Mouse (Mus musculus) thymus, postnatal 0 days (tissue): Measurements from ENCODE around the gene Ago1. TPM values are rescaled to one million over a fixed set of nuclear protein-coding genes. Genes with fewer than 3 reads are reported as not detected.
A peak's percentile ranks its signal among the peaks of the same experiment; 100 is the strongest.

Experiments used
- DNase-seq: peaks from one replicate; pipeline ENCODE4 v3.0.0-alpha.2; 2015; ENCODE audit warnings: low spot score
- polyA plus RNA-seq: library from polyadenylated mRNA; unstranded; fragments of >200 nt; fragmentation: Nextera tagmentation; extraction: Ambion mirVana; gene quantifications from 2 replicates; pipeline ENCODE4 v1.2.1, GENCODE M21; 2015

Ago1 gene
- polyA plus RNA-seq, result 5.2 and 6.1 TPM in 2 replicates

DNA sequence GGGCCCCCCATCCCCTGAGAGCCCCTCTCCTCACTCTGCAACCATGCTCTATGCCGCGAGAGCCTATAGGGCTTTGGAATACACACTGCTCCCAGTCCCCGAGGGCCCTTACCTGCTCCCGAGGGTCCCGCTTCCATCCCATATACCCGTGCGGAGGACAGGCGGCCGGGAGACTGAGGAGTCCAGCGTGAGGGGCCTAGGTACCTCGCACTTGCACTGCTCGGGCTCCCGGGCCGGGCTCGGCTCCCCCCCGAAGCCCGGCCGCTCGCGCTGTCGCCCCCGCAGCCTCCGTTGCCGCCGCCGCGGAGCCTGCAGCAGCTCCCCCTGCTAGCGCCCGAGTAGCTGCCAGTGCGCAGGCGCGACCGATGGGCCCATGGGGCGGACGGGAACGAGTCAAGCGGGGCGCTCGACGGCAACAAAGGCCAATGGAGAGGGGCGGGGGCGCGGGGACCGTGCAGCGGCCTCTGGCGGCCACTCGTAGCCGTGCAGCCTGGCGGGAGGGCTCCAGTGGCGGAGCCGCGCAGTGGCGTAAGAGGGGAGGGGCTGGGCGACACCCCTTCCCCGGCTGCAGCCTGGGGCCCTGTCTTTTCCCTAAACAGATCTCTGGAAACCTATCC lies at the start of gene Ago1:
Gene Ago1, minus strand, starts transcription at position 299 of the 617 bp plus-strand sequence.
- peak; percentile 97 for DNase-seq

DNA sequence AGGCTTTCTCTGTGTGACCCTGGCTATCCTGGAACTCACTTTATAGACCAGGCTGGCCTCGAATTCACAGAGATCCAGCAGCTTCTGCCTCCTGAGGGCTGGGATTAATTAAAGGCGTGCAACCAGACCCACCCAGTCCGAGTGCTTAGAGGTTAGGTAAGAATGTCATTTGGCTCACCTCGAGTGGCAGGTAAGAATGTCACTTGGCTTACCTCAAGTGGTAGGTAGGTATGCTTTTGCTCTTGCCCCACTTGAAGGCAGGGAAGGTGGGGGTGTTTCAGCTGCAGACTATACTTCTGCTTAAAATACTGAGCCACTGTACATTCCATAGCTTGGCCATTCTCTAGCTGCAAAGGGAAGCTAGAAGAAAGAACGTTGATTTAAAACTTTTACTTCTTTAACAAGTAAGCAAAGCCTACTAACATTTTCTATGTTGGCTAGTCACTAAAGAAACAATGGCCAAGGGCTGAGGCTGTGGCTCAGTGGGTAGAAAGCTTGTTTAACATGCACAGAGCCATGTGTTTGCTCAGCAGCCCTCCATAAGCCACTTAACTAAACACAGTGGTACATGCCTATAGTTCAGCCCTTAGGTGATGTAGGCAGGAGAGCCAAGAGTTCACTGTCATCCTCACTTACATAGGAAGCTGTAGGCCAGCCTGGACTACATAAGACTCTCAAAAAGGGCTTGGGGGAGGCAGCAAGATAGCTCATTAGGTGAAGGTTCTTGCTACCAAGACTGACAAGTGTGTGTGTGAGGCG lies 44.1 kb upstream of the Ago1 start:
- no peak for DNase-seq

DNA sequence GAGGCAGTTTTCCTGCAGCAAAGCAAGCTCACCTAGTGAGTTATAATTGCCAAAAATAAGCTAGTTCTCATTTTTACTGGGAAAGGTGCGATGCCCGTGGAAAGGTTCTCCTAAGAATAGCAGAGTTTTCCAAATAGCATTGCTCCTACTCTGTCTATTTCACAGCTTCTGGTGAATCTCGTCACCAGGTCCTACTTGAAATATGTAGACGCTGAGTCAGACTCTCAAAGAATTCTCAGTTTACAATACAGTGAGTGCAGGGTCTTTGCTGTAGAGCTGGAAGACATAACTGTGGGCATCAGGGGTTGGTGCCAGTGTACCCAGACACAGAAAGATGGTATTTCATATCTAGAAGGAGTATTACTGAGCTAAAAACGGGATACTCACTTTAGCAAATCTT lies 42.6 kb upstream of the Ago1 start:
- DNase-seq, result no peak

DNA sequence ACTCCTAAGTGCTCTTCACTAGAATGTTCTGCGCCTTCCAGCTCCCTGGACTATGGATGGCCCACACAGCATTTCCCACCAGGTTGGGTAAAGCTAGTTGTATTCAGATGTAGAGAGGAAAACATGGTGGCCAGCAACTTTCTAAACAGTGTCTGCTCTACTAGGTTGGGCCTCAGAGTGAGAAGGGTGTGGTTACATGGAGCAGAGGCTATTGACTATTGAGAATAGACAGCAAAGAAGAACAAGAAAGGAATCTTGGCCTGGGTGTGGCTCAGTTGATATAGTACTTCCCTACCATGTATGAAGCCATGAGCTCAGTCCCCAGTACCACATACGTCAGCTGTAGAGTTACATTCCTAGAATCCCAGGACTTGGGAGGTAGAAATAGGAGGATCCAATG lies 40.7 kb upstream of the Ago1 start:
- no peak for DNase-seq

DNA sequence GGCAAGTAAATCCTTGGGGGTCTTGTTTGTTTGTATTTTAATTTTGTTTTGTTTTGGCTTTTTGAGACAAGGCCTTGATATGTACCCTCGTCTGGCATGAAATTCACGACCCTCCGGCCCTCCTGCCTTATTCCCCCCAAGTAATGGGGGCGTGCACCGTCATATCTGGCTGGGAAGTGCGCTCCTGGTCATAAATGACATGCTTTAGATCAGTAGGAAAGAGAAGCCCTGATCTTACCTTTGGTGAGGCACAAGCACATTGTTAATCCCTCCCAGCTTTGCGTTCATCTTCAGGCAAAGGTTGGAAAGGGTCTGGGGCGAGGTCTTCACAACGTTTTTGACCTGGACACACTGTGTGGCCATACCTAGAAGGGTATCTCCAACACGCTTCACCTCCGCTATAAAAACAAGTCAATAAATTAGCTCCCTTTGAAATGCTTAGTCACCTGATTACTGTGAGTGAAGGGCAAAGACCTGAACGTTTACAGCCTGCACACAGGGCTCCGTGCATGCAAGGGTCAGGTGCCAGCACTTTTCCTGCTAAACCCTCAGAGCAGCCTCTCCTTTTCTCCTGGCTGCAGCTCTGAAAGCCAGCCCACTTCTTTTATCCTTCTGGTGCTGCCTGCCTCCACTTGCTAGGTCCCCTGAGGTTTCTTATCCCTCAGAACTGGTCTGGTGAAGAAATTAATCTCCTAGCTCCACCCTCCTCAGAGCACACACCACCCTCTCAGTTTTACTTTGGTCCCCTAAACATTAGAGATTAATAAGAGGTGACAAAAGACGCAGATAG lies 39.9 kb upstream of the Ago1 start:
- no peak for DNase-seq

DNA sequence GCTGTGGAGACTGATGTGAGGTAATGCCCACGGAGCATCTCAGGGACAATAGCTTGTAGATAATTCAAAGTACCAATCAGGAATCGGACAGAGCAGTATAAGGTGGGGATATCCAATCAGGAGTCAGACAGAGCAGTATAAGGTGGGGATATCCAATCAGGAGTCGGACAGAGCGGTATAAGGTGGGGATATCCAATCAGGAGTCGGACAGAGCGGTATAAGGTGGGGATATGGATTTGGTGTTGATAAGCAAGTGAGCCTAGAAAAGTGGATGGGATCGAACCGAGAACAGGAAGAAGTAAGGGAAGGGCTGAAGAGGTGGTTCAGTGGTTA lies 34.6 kb upstream of the Ago1 start:
- DNase-seq, result no peak

DNA sequence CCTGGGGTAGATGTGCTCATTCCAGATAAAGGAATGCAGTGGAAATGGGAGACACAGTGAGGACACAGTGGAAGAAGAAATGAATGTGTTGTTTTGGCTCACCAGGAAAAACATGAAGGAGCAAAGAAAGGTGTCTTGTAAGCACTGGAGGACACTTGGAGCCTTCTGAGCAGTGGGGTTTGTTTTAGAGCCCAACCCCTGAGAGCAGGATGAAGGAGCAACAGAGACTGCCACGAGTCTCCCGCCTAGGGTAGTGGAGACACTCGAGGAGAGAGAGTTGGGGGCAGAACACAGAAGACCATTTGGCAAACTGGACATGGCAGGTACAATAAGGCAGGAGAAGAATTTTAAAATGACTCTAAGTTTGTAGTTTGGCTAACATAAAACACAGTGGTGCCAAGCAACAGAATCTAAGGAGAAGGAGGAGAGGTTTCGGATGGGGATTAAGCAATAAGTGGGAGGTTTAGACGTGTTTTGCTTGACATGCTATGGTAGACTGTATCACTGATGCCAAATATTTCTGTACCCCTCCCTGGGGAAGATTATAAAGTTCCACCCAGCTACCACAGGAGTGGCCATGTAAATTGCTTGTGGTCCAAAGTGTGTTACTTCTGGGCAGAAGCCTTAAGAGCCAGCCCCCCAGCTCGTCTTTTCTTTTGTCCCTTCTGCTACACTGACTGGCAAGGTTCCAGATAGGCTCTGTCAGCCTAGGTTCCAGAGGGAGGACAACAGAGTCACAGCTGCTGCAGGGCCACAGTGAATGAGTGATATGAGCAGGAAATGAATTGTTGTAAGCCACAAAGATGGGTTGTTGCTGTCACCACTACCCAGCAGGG lies 34.0 kb upstream of the Ago1 start:
- no peak for DNase-seq

DNA sequence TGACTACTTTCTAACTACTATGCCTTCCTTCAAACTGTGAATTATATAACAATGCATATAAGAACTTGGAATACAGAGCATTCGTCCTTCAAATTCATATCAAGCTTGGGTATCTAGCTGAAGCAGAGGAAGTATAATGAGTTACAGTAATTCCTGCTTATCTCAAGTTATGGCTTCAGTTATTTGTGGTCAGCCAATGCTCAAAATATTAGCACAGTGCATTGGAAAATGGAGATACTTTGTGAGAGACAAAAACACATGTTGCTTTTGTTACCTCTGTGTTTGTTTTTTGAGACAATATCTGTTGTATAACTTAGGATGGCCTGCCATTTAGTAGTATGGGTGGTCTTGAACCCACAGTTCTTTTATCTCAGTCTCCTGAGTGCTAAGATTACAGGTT lies 30.2 kb upstream of the Ago1 start:
- no peak for DNase-seq

DNA sequence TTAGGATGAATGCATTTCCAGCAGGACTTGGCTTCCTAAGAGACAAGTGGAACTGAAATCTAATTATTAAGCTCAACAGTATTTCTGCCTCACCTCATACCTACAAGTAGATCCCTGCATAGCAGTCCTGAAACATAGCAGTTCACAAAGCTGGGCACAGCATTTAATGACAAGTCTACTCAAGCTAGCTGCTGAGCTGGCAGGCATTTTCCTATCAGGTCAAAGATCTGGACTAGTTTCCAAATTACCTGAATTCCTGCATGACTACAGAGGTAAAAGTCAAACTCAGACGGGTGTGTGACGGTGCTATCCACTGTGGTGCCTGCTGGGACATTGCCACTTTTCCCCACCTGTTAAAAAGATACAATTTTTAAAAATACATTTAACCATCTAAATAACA lies 28.6 kb upstream of the Ago1 start:
- DNase-seq, result no peak

DNA sequence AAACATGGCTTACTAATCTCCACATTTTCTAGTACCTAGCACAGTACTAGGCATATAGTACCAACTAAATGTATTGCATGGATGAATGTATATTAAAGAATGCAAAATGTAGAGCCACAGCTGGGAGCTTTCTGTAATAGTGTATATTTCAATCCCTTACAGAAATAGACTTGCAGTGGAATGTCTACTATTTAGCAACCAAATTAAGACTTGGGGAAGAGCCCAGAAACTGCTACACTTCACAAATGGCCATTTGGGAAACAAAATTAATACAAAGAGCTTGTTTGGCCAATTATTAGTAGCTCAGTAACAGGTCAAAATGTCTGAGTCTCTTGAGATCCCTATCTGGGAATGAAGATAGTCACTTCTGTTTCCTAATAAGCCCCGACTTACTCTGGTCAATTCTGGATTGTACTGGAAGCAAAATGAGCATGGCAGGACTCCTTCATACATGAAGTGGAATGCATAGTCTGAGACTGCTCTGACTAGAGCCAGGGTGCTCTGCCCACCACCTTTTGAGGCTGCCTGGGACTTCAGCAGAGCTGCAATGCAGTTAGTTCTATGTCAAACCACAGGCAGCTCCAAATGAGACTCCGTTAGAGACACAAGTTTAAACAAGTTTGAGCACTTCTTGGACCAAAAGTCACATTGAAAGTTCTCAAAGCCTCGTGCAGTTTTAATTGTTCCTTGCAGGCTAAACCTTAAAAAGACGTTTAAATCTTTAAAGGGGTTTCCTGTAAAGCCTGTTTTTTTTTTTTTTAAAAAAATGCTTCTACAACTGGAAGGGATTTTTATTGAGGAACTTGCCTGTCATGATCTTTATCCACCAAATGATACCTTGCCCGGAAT lies 27.8 kb upstream of the Ago1 start:
- no peak for DNase-seq

DNA sequence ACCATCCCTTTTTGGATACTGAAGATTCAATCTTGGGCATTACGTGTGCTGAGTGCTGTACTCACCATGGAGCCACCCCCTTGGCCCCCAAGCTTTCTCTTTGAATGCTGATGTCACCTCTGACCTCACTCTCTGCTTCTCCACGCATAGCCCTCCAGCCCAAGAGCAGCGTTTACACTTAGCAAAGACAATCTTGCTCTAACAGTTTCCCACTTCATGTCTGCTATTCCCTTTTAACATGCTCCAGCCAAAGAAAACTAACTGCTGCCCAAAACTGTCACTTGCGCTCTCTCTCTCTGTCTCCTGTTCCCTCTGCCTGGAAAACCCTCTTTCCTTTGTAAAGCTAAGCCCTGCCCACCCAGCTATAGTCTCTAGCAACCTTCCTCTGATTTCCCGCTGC lies 27.1 kb upstream of the Ago1 start:
- DNase-seq, result no peak

DNA sequence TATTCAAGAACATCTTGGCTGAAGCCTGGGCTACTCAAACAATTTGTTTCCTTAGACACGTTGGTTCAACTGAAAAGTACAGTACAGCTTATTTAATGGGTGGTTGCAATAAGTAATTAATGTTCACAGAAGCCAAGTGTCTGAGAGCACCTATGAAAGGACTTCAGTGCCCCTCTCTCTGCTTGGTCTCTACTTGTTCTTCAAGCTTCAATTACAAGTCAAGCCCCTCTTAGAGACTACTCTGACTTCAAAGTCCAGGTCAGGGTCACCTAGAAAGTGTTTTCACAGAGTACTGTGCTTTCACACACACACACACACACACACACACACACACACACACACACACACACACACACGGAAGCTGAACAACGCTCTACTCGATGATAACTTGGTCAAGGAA lies 25.0 kb upstream of the Ago1 start:
- DNase-seq, result no peak

DNA sequence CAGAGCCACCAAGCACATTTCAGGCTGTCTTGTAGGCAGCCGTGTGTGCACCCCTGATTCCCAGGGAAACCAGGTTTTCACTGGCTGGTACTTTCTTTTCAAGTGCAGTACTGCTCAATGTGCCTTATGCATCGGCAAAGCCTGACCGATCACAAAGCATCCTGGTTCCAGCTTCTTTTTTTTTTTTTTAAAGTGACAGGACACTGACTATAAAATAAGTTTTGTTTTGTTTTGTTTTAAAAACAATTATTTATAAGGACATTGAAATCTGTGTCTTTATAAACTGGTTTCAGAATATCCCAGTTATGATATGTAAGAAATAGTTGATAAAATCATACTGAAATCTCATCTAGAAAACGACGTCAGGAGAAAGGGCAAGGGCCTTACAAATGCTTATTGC lies 23.6 kb upstream of the Ago1 start:
- no peak for DNase-seq

DNA sequence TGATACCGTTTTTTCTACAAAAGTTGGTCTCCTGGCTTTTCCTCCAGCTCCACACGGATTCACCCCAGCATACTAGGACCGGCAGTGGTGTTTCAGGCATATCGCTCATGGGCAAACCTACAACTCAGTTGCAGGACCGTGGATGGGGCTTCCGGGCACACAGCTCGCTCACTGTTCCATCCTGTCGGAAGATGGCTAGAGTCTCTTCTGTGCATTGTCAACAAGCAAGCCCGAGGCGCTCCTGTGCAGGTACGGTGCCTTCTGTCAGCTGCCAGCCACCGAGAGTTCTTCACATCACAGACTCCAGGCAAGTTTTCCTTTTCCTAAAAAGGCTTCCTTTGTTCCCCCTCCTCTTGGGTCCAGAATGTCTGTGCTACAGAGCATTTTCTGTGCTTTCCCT lies 22.3 kb upstream of the Ago1 start:
- DNase-seq, result no peak

DNA sequence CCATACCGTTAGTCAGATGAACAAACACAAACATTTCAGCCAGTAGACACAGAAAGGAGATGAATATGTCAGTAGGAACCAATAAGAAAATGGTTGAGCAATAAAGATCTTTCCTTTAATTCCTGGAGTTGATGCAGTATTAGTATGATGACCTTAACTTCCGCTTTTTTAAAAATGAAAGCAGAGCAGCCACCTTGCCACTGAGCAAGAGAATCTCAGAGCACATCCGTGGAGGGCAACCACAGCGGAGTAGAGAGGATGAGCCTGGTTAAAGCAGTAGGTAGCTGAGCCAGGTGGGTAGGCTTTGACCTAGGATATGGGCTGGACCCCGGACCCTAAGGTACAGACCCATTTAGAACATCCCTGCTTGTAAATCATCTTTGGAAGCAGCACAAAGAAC lies 21.4 kb upstream of the Ago1 start:
- DNase-seq, result no peak

DNA sequence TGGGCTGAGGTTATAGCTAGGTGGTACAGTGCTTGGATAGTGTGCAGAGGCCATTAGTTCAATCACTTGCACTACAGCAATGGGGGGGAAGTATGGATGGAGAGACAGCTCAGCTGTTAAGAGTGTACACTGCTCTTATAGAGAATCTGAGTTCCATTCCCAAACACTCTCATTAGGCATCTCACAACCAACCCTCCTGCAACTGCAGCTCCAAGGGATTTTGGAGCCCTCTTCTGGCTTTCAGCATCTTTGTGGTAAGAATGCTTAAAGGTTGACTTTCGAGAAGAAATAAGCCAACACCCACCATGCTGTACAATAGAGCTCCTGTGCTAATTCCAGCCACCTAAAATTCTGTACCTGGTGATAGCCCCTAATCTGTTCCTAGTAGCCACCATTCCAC lies 17.8 kb upstream of the Ago1 start:
- no peak for DNase-seq

DNA sequence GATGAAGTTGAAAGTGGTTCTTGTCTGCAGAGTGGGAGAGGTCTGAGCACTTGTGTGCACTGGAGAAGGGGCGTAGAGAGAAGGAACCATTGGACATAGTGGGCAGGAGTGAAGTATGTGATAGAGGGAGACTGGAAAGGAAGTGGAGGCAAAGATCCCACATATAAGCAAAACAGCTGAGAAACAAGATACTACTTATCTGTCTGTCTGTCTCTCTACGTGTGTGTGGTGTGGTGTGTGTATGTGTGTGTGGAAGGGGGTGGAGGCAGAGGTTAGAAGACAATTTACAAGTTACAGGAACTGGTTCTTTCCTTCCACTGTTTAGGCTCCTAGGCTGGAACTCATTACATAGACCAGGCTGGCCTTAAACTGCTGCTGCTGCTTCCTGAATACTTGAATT lies 16.7 kb upstream of the Ago1 start:
- no peak for DNase-seq

DNA sequence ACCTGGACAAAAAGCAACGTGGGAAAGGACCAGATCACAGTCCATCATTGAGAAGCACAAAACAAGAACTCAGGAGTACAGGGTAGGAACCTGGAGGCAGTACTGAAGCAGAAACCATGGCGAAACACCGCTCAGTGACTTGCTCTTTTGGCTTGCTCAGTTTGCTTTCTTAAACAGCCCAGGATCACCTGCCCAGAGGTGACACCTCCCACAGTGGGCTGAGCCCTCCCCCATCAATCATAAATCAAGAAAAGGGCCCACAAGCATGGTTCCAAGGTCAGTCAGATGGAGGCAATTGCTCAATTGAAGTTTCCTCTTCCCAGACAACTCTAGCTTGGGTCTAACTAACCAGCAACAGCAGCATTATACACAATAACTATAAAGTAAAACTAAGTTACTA lies 15.5 kb upstream of the Ago1 start:
- DNase-seq, result no peak

DNA sequence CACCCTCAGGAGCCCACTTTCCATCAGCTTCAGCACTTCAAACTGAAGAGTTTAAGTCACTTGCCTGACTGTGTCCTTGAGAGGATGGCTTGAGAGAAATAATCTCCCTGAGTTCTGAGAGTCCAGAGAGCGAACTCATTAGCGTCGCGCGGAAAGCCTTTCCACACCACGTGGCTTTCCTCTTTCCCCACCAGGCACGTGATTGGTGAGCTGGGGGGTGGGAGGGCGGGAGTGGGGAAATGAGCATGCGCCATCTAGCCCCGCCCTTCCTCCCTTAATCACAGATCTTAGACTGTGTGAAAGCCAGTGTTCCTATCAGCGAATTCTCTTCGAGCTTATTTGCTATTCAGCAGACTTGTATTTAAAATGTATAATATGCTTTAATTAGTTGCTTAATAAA lies 14.6 kb upstream of the Ago1 start:
- no peak for DNase-seq

DNA sequence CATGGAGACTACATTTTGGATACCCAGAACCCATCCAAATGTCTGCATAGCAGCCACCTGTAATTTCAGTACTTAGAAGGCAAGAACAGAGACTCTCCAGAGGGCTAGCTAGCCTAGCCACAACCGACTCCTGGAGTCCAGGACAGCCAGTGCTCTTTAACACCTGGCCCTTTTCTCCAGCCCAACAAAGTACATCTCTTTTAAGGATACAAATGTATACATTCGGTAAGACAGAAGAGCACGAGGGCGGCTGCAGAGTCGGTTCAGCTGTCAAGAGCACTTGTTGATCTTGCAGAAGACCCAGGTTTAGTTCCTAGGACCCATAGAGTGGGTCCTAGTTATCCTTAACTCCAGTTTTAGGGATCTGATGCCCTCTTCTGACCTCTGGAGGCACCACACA lies 13.1 kb upstream of the Ago1 start:
- DNase-seq, result no peak

DNA sequence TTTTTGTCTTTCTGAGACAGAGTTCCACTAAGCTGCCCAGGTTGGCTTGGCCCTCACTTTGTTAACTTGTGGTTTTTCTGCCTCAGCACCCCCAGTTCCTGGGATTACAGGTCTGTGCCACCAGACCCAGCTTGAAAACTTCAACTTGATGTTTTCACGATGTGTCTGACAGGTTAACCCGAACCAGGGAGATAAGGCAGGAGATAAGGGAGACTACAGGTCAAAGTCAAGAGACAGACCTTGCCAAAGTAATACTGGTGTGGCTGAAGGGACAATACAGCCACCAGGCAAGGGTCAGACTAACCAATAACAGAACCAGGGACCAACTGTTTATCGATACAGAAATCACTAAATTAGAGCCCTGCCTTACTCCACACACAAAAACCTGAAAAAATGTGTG lies 11.9 kb upstream of the Ago1 start:
- DNase-seq, result no peak
